ENCODE assay signal across 8 mouse cellular contexts in genomic region chr12:61522829-61523370, GRCm38 (mm10). TPM values are rescaled to one million over a fixed set of nuclear protein-coding genes. Genes with fewer than 3 reads are reported as not detected.
DNase-seq lines count a peak whose midpoint lies in the region; ATAC-seq and TF ChIP-seq lines count a peak whose summit lies in the region.

Gene Lrfn5, plus strand, starts transcription at chr12:61523150.

- peak within 1 kb of the TSS; percentile 92 for H3K4me2 ChIP-seq in heart, embryonic 13.5 days
- peak within 1 kb of the TSS; percentile 42 for H3K4me2 ChIP-seq in liver, embryonic 16.5 days (ENCODE audit: low read depth, low read length)

- no peak for TF ChIP-seq CTCF in cortical plate, adult 2 months (IDR thresholded peaks at IDR 0.05; ENCODE audit: extremely low read depth, insufficient read depth, low read length)

- H3K27ac ChIP-seq in cortical plate, adult 2 months (ENCODE audit: insufficient read depth, low read length) = peak within 1 kb of the TSS; percentile 97
- no peak within 1 kb of the TSS for H3K27ac ChIP-seq in heart, embryonic 13.5 days (replicated peaks)
- no peak within 1 kb of the TSS for H3K27ac ChIP-seq in liver, embryonic 16.5 days (ENCODE audit: low read length)

- H3K9ac ChIP-seq in heart, embryonic 13.5 days = peak within 1 kb of the TSS; percentile 79
- no peak within 1 kb of the TSS for H3K9ac ChIP-seq in liver, embryonic 16.5 days (ENCODE audit: low read depth, low read length)

- H3K4me1 ChIP-seq in cortical plate, adult 2 months (ENCODE audit: control insufficient read depth, insufficient read depth, low read length) = no peaks in the 10 kb centered on the region
- peaks cover 26% of the 10 kb centered on the region for H3K4me1 ChIP-seq in heart, embryonic 13.5 days
- H3K4me1 ChIP-seq in liver, embryonic 16.5 days (ENCODE audit: control insufficient read depth, low read depth, low read length) = no peaks in the 10 kb centered on the region

- peak; percentile 31; the same call in 1 of the 2 replicates for TF ChIP-seq POLR2A in cortical plate, adult 2 months (IDR thresholded peaks at IDR 0.05; ENCODE audit: extremely low read depth, insufficient read depth, low read length)

- no peaks in the 10 kb centered on the region for H3K9me3 ChIP-seq in heart, embryonic 13.5 days
- no peaks in the 10 kb centered on the region for H3K9me3 ChIP-seq in liver, embryonic 16.5 days (replicated peaks; ENCODE audit: control insufficient read depth, low read length)

- H3K36me3 ChIP-seq in heart, embryonic 13.5 days = no peaks in the 10 kb centered on the region
- no peaks in the 10 kb centered on the region for H3K36me3 ChIP-seq in liver, embryonic 16.5 days (ENCODE audit: control insufficient read depth, insufficient read depth)

- peak; percentile 51 to 83 for DNase-seq in left cerebral cortex, adult 18-20 months (ENCODE audit: low spot score in 2 of 2)
- no peak for DNase-seq in left cerebral cortex, adult 11 months (ENCODE audit: low spot score)
- DNase-seq in kidney, postnatal 4 days = peak; percentile 70 to 76
- DNase-seq in right cerebral cortex, postnatal 14 days = peak; percentile 63
- no peak for DNase-seq in adipocyte (ENCODE audit: low spot score)

- 1% methylated on average over 43 of the region's 50 CpGs for WGBS in heart, embryonic 13.5 days
- under 1% methylated on average over 38 of the region's 50 CpGs for WGBS in liver, embryonic 16.5 days (ENCODE audit: insufficient replicate concordance)

- ATAC-seq in heart, embryonic 13.5 days (ENCODE audit: extremely low read depth, insufficient number of reproducible peaks, low FRiP score, low TSS enrichment) = peak; percentile 68
- peak; percentile 21; the same call in 1 of the 2 replicates for ATAC-seq in liver, embryonic 16.5 days (ENCODE audit: low read depth)

- peak within 1 kb of the TSS; percentile 49 for H3K4me3 ChIP-seq in cortical plate, adult 2 months (ENCODE audit: insufficient read depth, low read length)
- H3K4me3 ChIP-seq in heart, embryonic 13.5 days = peak within 1 kb of the TSS; percentile 67
- peak within 1 kb of the TSS; percentile 37 for H3K4me3 ChIP-seq in liver, embryonic 16.5 days (ENCODE audit: low read depth, low read length)

- peaks cover 59% of the 10 kb centered on the region for H3K27me3 ChIP-seq in heart, embryonic 13.5 days (replicated peaks)
- H3K27me3 ChIP-seq in liver, embryonic 16.5 days (ENCODE audit: control insufficient read depth, insufficient read depth, low read depth, low read length) = peaks cover 35% of the 10 kb centered on the region

RNA-seq across cellular contexts. Expression of gene Lrfn5, which starts in this region (rescaled TPM):
- 100 to 1,000 TPM in 1 of 2 experiments, 10 to 100 TPM in 1; 99.9 to 110 TPM for total RNA-seq in left cerebral cortex, adult 18-20 months (2021)
- polyA plus RNA-seq in cortical plate, adult 2 months (2012; rRNA removed) = 51.8 and 52.8 TPM in 2 replicates
- 0.28 and 0.38 TPM in 2 replicates for polyA plus RNA-seq in heart, embryonic 13.5 days (2015; fragmentation: Nextera tagmentation; extraction: Ambion mirVana)
- 0.02 TPM in 1 of 2 replicates, not detected in the other for polyA plus RNA-seq in liver, embryonic 16.5 days (2015; fragmentation: Nextera tagmentation; extraction: Ambion mirVana)

Comparison
In these comparisons a context has a peak if more than half of its experiments do, and no peak if none do; other contexts are left out.
1. RNA of gene Lrfn5 (polyA plus RNA-seq): 51.8 to 52.8 TPM in cortical plate, adult 2 months; 0.28 to 0.38 TPM in heart, embryonic 13.5 days and 0.02 TPM in liver, embryonic 16.5 days; every median in the first group is over 10 times any median in the second.
2. DNase-seq: peak in left cerebral cortex, adult 18-20 months (2 of 2), kidney, postnatal 4 days (2 of 2) and right cerebral cortex, postnatal 14 days (single experiment); none in left cerebral cortex, adult 11 months (single experiment) and adipocyte (single experiment).
3. Peak in ATAC-seq, H3K4me3 ChIP-seq, H3K9ac ChIP-seq and H3K4me2 ChIP-seq in heart, embryonic 13.5 days; RNA of the gene not detected or under 1 TPM.
4. Peak in ATAC-seq, H3K4me3 ChIP-seq and H3K4me2 ChIP-seq in liver, embryonic 16.5 days; RNA of the gene not detected or under 1 TPM.
5. Peak in every context shown above with its lines, with median percentiles within 50 percentile points of each other: H3K4me3 ChIP-seq.